Mouse (Mus musculus) kidney, postnatal 0 days (tissue): ENCODE measurements around the gene Ajuba. TPM values are rescaled to one million over a fixed set of nuclear protein-coding genes. Genes with fewer than 3 reads are reported as not detected.

Experiments
- ATAC-seq: fragments of 200-750 bp; cut with Nextera tagmentation; replicated peaks from 2 replicates; pipeline ENCODE4 v1.8.0; 2017; ENCODE audit warnings: low read depth, moderate number of reproducible peaks, moderate TSS enrichment, moderate library complexity; ENCODE audit not compliant: low FRiP score
- DNase-seq: peaks from one replicate; pipeline ENCODE4 v3.0.0-alpha.2; 2016; ENCODE audit warnings: low spot score
- H3K27ac ChIP-seq: fragments of 300-500 bp; sonication (generic); 2 replicates; pipeline ENCODE4 v1.5.1; 2014; ENCODE audit warnings: mild to moderate bottlenecking
- H3K27me3 ChIP-seq: fragments of 300-500 bp; sonication (generic); 2 replicates; pipeline ENCODE4 v1.6.1; 2014; ENCODE audit warnings: low read length, mixed read lengths; ENCODE audit not compliant: insufficient read depth
- H3K36me3 ChIP-seq: fragments of 300-500 bp; sonication (generic); 2 replicates; pipeline ENCODE4 v1.6.1; 2014; ENCODE audit warnings: low read length, mixed read lengths; ENCODE audit not compliant: insufficient read depth
- H3K4me1 ChIP-seq: fragments of 300-500 bp; sonication (generic); replicated peaks from 2 replicates; pipeline ENCODE4 v1.6.1; 2014; ENCODE audit warnings: antibody characterized with exemption, low read length, mixed read lengths; ENCODE audit not compliant: insufficient read depth
- H3K4me2 ChIP-seq: fragments of 300-500 bp; sonication (generic); 2 replicates; pipeline ENCODE4 v1.6.1; 2014; ENCODE audit warnings: mild to moderate bottlenecking, low read length, moderate library complexity, mixed read lengths
- H3K4me3 ChIP-seq: fragments of 300-500 bp; sonication (generic); replicated peaks from 2 replicates; pipeline ENCODE4 v1.5.1; 2014; ENCODE audit warnings: low read depth, low read length
- H3K9ac ChIP-seq: fragments of 300-500 bp; sonication (generic); 2 replicates; pipeline ENCODE4 v1.6.1; 2014; ENCODE audit warnings: low read depth, low read length
- H3K9me3 ChIP-seq: fragments of 300-500 bp; sonication (generic); replicated peaks from 2 replicates; pipeline ENCODE4 v1.6.1; 2016; ENCODE audit warnings: low read length, inconsistent platforms, mixed read lengths
- CTCF ChIP-seq: IDR thresholded peaks from 2 replicates; pipeline ENCODE4 v1.5.1; 2016; ENCODE audit warnings: antibody characterized with exemption, low read depth, mild to moderate bottlenecking, moderate library complexity
- WGBS: fragments of 180-500 bp; shearing (Covaris S2); extraction: QIAGEN DNeasy Blood & Tissue Kit; methylation state at CpG from one replicate; pipeline ENCODE4 v1.1.7; 2014; 5-methylcytosine and 5-hydroxymethylcytosine counted together
- polyA plus RNA-seq: library from polyadenylated mRNA; unstranded; fragments of >200 nt; fragmentation: Nextera tagmentation; extraction: Ambion mirVana; gene quantifications from 2 replicates; pipeline ENCODE4 v1.2.1, GENCODE M21; 2015

Ajuba gene
- polyA plus RNA-seq, 1 experiment from 2014 or later: 40.9 TPM

GRCm38 (mm10) chr14:54572790-54573736, 4.3 kb downstream of the Ajuba start:
- H3K36me3 ChIP-seq: peaks cover 17% of the 10 kb centered on the region
- DNase-seq (peak; percentile 73), ATAC-seq (peak; percentile 70)
- H3K9me3 ChIP-seq: no peaks in the 10 kb centered on the region
- peaks cover 35% of the 10 kb centered on the region for H3K4me1 ChIP-seq
- peak overlapping the region; percentile 73 for H3K27ac ChIP-seq
- 19% methylated on average over 14 of the region's 14 CpGs for WGBS
- peak overlapping the region; percentile 85 for H3K4me3 ChIP-seq
- H3K9ac ChIP-seq: peak overlapping the region; percentile 23; the same call in 1 of the 2 replicates
- no peaks in the 10 kb centered on the region for H3K27me3 ChIP-seq
- no peak for TF ChIP-seq CTCF
- peak overlapping the region; percentile 85 for H3K4me2 ChIP-seq

GRCm38 (mm10) chr14:54572122-54572521, 5.2 kb downstream of the Ajuba start:
- 58% methylated on average over 4 of the region's 4 CpGs for WGBS
- H3K27me3 ChIP-seq: no peaks in the 10 kb centered on the region
- 0 out of 2 replicates have a peak overlapping the region, but pooled peaks have one; percentile 85 for H3K4me2 ChIP-seq
- no peak overlapping the region for H3K4me3 ChIP-seq
- TF ChIP-seq CTCF: no peak
- H3K36me3 ChIP-seq: peaks cover 24% of the 10 kb centered on the region
- no peaks in the 10 kb centered on the region for H3K9me3 ChIP-seq
- H3K9ac ChIP-seq: no peak overlapping the region
- H3K4me1 ChIP-seq: peaks cover 35% of the 10 kb centered on the region
- ATAC-seq: no peak
- H3K27ac ChIP-seq: peak overlapping the region; percentile 70
- DNase-seq: no peak

GRCm38 (mm10) chr14:54569451-54570392, 7.6 kb downstream of the Ajuba start:
- TF ChIP-seq CTCF: no peak
- Histone ChIP-seq H3K4me2 (no peak overlapping the region), H3K4me1 (peaks cover 28% of the 10 kb centered on the region), H3K9ac (no peak overlapping the region), H3K27me3 (no peaks in the 10 kb centered on the region), H3K27ac (0 out of 2 replicates have a peak overlapping the region, but pooled peaks have one; percentile 19), H3K36me3 (peaks cover 28% of the 10 kb centered on the region), H3K4me3 (no peak overlapping the region), H3K9me3 (no peaks in the 10 kb centered on the region)
- no peak for DNase-seq
- 62% methylated on average over 17 of the region's 17 CpGs for WGBS
- ATAC-seq: no peak

GRCm38 (mm10) chr14:54568694-54569414, 8.5 kb downstream of the Ajuba start:
- no peak overlapping the region for H3K4me3 ChIP-seq
- H3K27ac ChIP-seq: 0 out of 2 replicates have a peak overlapping the region, but pooled peaks have one; percentile 19
- WGBS: 67% methylated on average over 15 of the region's 15 CpGs
- no peak overlapping the region for H3K9ac ChIP-seq
- peak; percentile 90 for DNase-seq
- no peaks in the 10 kb centered on the region for H3K27me3 ChIP-seq
- peak; percentile 89 for TF ChIP-seq CTCF
- H3K9me3 ChIP-seq: no peaks in the 10 kb centered on the region
- H3K36me3 ChIP-seq: peaks cover 28% of the 10 kb centered on the region
- peaks cover 19% of the 10 kb centered on the region for H3K4me1 ChIP-seq
- ATAC-seq: no peak
- H3K4me2 ChIP-seq: no peak overlapping the region

- H3K27me3 ChIP-seq: no peaks in the 10 kb centered on the region
- no peaks in the 10 kb centered on the region for H3K36me3 ChIP-seq
- H3K9me3 ChIP-seq: no peaks in the 10 kb centered on the region
- H3K27ac ChIP-seq: no peak overlapping the region
- H3K4me3 ChIP-seq: no peak overlapping the region
- ATAC-seq (no peak), DNase-seq (no peak)
- WGBS: 81% methylated on average over 14 of the region's 14 CpGs
- no peak overlapping the region for H3K9ac ChIP-seq
- no peak overlapping the region for H3K4me2 ChIP-seq
- no peaks in the 10 kb centered on the region for H3K4me1 ChIP-seq
- TF ChIP-seq CTCF: no peak
These were observed 16.7 kb downstream of the Ajuba start for GRCm38 (mm10) chr14:54560527-54561242.
